Mouse (Mus musculus) C2C12 (cell line): ENCODE results near the gene Arid1a. TPM values are rescaled to one million over a fixed set of nuclear protein-coding genes. Genes with fewer than 3 reads are reported as not detected.

ENCODE experiments used
- H3K27me3 ChIP-seq: one replicate; pipeline ENCODE4 v1.6.1; 2011; ENCODE audit not compliant: control insufficient read depth, insufficient read depth, insufficient read length
- H3K36me3 ChIP-seq: one replicate; pipeline ENCODE4 v1.6.1; 2011; ENCODE audit not compliant: control insufficient read depth, insufficient read depth
- H3K4me3 ChIP-seq: one replicate; pipeline ENCODE4 v1.5.1; 2011; ENCODE audit warnings: mild to moderate bottlenecking, control low read depth; ENCODE audit not compliant: poor library complexity, insufficient read depth, severe bottlenecking
- H3K79me2 ChIP-seq: one replicate; pipeline ENCODE4 v1.6.1; 2011; ENCODE audit not compliant: control insufficient read depth, insufficient read depth
- H3K79me3 ChIP-seq: one replicate; pipeline ENCODE4 v1.6.1; 2011; ENCODE audit warnings: low read depth, control low read depth
- H3ac ChIP-seq: one replicate; pipeline ENCODE3; 2011; ENCODE audit warnings: low read depth; ENCODE audit not compliant: control insufficient read depth, insufficient read length
- CEBPB ChIP-seq: IDR thresholded peaks from one replicate; pipeline ENCODE4 v1.6.1; 2011; ENCODE audit warnings: low read depth, mild to moderate bottlenecking, control low read depth, moderate library complexity
- CTCF ChIP-seq: IDR thresholded peaks from one replicate; pipeline ENCODE4 v1.5.1; 2011; ENCODE audit not compliant: control insufficient read depth, insufficient read depth, insufficient read length
- FOSL1 ChIP-seq: IDR thresholded peaks from one replicate; pipeline ENCODE4 v1.8.0; 2011; ENCODE audit warnings: mild to moderate bottlenecking, low read length; ENCODE audit not compliant: poor library complexity, insufficient read depth, severe bottlenecking
- MAX ChIP-seq: IDR thresholded peaks from one replicate; pipeline ENCODE4 v1.6.1; 2011; ENCODE audit warnings: mild to moderate bottlenecking, control low read depth
- MYOD1 ChIP-seq: IDR thresholded peaks from one replicate; pipeline ENCODE4 v1.6.1; 2011; ENCODE audit warnings: low read depth; ENCODE audit not compliant: control insufficient read depth, insufficient read length
- MYOG ChIP-seq: IDR thresholded peaks from one replicate; pipeline ENCODE4 v1.6.1; 2011; ENCODE audit not compliant: control insufficient read depth, insufficient read length; ENCODE audit errors: extremely low read depth
- USF1 ChIP-seq: IDR thresholded peaks from one replicate; pipeline ENCODE4 v1.6.1; 2011; ENCODE audit warnings: low read depth, mild to moderate bottlenecking, control low read depth, moderate library complexity
- microRNA-seq: library from miRNA; unstranded; fragments of <30 nt; microRNA quantifications from one replicate; pipeline ENCODE4, GENCODE M21; 2019; ENCODE audit warnings: borderline microRNAs expressed
- polyA plus RNA-seq: library from polyadenylated mRNA; unstranded; fragments of >200 nt; fragmentation: generic; extraction: Trizol; gene quantifications from one replicate; pipeline ENCODE4 v1.2.1, GENCODE M21; 2012; ENCODE audit warnings: missing spikeins

Gene Arid1a
- polyA plus RNA-seq, 1 experiment = 24.7 TPM

- Histone ChIP-seq H3ac (no peak overlapping the region), H3K36me3 (no peaks in the 10 kb centered on the region), H3K4me3 (peak overlapping the region; percentile 46), H3K79me2 (peaks cover 48% of the 10 kb centered on the region), H3K27me3 (no peaks in the 10 kb centered on the region), H3K79me3 (peaks cover 25% of the 10 kb centered on the region)
- no peak for TF ChIP-seq MYOD1
- TF ChIP-seq MAX = no peak
- TF ChIP-seq CTCF = no peak
- TF ChIP-seq USF1 = no peak
- TF ChIP-seq MYOG = no peak
Measured at GRCm38 (mm10) chr4:133631769-133632411, 124.7 kb downstream of the Arid1a start.

- Histone ChIP-seq H3K79me2 (peaks cover 48% of the 10 kb centered on the region), H3K36me3 (no peaks in the 10 kb centered on the region), H3K79me3 (peaks cover 25% of the 10 kb centered on the region), H3ac (no peak overlapping the region), H3K4me3 (no peak overlapping the region), H3K27me3 (no peaks in the 10 kb centered on the region)
- no peak for TF ChIP-seq MAX
- no peak for TF ChIP-seq MYOG
- no peak for TF ChIP-seq CTCF
- no peak for TF ChIP-seq CEBPB
- no peak for TF ChIP-seq MYOD1
- no peak for TF ChIP-seq FOSL1
- TF ChIP-seq USF1 = no peak
Measured at GRCm38 (mm10) chr4:133631071-133631768, 125.3 kb downstream of the Arid1a start.

- TF ChIP-seq CEBPB (no peak), FOSL1 (no peak), CTCF (no peak), USF1 (no peak), MYOD1 (no peak), MYOG (no peak), MAX (no peak)
- H3K36me3 ChIP-seq = no peaks in the 10 kb centered on the region
- no peak overlapping the region for H3ac ChIP-seq
- H3K4me3 ChIP-seq = no peak overlapping the region
- peaks cover 25% of the 10 kb centered on the region for H3K79me3 ChIP-seq
- H3K27me3 ChIP-seq = no peaks in the 10 kb centered on the region
- peaks cover 48% of the 10 kb centered on the region for H3K79me2 ChIP-seq
Measured at GRCm38 (mm10) chr4:133630326-133630920, 126.1 kb downstream of the Arid1a start.

- Histone ChIP-seq H3ac (no peak overlapping the region), H3K27me3 (no peaks in the 10 kb centered on the region), H3K79me3 (peaks cover 25% of the 10 kb centered on the region), H3K79me2 (peaks cover 48% of the 10 kb centered on the region), H3K36me3 (no peaks in the 10 kb centered on the region), H3K4me3 (no peak overlapping the region)
- TF ChIP-seq USF1 (no peak), CEBPB (no peak), MYOD1 (no peak), FOSL1 (no peak), MAX (no peak), MYOG (no peak), CTCF (no peak)
Measured at GRCm38 (mm10) chr4:133629191-133629590, 127.4 kb downstream of the Arid1a start.

Small RNAs within 50 kb of the gene (microRNA-seq; reads per million reads assigned to microRNA genes)
- 0.32 reads per million for gene Mir7227

Other genes starting within 250 kb of the Arid1a start
- 0.06 TPM for gene Kdf1, start 237.8 kb downstream of the Arid1a start, polyA plus RNA-seq
- 267 TPM for gene Nudc, start 210.8 kb downstream of the Arid1a start, polyA plus RNA-seq
- gene Nr0b2, start 203.4 kb downstream of the Arid1a start, polyA plus RNA-seq = not detected
- gene Gpatch3, start 182.0 kb downstream of the Arid1a start, polyA plus RNA-seq = 6.9 TPM
- gene Gpn2, start 172.4 kb downstream of the Arid1a start, polyA plus RNA-seq = 44.1 TPM
- gene Sfn, start 154.6 kb downstream of the Arid1a start, polyA plus RNA-seq = 0.54 TPM
- gene Zdhhc18, start 106.6 kb downstream of the Arid1a start, polyA plus RNA-seq = 14.3 TPM
- 7.3 TPM for gene Pigv, start 84.1 kb downstream of the Arid1a start, polyA plus RNA-seq
- gene Rps6ka1, start 131.0 kb upstream of the Arid1a start, polyA plus RNA-seq = 2.4 TPM
- gene Hmgn2, start 211.9 kb upstream of the Arid1a start, polyA plus RNA-seq = 176 TPM
- gene Dhdds, start 244.1 kb upstream of the Arid1a start, polyA plus RNA-seq = 27.7 TPM